Mouse (Mus musculus): ENCODE measurements around the gene Slc11a1.

Slc11a1 gene

DNA sequence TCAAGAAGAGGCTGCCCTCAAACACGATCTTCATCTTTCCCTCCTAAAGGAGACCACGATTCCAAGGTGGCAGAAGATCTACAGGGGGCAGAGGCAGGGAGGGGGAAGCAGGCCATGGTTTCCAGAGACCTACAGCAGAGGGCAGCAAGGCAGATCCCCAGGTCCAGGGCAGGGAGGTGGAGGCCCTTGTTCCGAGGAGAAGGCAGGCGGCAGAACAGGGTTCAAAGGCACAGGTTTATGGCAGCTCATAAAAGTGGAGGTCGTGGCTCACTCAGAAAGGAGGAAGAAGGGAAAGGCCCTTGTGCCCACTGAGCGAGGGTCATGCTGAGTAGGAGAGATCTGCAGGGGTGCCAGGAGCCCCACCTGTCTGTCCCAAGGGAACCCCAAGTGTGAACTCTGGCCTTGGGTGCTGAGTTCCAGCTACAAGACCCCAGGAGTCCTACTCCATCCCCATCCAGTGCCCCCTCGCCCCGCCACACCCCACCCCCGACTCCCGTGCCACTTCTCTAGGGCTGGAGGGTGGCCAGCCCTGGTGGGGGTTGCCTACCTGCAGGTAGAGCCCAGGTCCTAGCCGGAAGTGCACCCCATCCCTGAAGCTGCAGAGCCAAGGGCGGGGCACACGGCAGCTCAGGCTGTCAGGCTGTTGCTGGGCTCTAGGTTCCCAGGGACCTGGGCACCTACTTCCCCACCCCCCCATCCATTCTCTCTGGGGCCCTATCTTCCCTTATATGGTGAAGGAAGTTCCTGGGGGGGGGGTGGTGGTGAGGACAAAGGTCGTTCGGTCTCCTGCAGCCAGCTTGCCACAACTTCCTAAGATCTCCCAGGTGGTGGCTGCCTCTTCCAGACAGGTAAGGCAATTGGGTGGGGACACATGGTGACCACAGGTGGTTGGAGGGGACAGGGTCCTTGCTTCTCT, 33.9 kb downstream of the Slc11a1 start, which contains the start of gene Vil1:
Vil1 (plus strand) TSS at position 788 of the 916 bp plus-strand sequence.
- no peak for DNase-seq (ENCODE audit: low spot score in 2 of 2)

DNA sequence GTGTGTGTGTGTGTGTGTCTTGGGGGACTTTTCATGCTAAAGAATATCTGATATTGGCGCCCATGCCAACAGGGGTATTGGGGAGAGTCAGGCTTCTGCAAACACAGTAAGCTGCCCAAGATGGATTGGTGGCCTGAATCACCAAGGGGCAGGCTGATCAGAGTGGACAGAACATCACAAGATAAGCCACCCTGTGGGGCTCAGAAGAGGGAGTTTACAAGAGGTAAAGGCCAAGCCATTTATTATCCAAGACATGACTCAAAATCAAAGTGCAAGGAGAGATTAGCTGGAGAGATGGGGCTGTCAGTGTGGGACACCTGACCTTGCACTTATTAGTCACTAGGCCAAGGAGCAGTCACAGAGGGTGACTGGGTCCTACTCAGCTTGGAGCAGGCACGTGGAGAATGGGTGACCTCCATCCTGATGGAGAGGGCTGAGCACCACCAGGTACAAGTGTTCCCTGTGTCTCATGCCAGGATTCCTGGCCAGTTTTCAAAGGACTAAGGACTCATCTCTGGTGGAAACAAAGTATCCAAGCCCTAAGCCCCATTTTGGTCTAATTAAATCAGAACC, 36.8 kb downstream of the Slc11a1 start:
- DNase-seq (ENCODE audit: low spot score in 2 of 2), result no peak

DNA sequence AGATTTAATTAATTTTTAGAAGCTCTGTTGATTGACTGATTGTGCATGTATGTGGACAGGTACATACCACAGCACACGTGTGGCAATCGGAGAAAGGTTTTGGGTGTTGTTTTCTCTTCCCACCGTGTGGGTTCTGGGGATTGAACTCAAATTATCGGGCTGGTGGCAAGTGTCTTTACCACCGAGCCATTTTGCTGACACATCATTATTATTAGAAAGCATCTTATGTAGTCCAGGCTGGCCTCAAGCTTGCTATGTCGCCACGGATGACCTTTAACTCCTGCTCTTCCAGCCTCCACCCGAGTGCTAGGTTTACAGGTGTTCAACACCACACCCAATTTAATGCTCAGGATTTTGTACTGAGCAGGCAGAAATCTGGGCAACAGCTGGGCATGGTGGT, 37.7 kb downstream of the Slc11a1 start:
- DNase-seq (ENCODE audit: low spot score in 2 of 2), result no peak

DNA sequence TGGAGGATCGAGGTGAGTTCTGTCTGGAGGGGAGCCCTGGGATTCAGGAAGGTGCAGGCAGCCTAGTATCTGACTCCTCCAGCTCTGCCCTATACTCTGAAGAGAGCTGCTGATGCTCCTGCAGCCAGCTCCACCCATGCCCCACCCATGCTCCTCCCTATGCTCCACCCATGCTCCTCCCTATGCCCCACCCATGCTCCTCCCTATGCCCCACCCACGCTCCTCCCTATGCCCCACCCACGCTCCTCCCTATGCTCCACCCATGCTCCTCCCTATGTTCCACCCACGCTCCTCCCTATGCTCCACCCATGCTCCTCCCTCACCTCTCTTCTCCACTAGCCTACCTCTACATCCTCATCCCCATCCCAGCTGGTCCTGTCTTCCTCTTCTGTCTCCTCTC, 40.1 kb downstream of the Slc11a1 start:
- DNase-seq (ENCODE audit: low spot score in 2 of 2), result no peak

DNA sequence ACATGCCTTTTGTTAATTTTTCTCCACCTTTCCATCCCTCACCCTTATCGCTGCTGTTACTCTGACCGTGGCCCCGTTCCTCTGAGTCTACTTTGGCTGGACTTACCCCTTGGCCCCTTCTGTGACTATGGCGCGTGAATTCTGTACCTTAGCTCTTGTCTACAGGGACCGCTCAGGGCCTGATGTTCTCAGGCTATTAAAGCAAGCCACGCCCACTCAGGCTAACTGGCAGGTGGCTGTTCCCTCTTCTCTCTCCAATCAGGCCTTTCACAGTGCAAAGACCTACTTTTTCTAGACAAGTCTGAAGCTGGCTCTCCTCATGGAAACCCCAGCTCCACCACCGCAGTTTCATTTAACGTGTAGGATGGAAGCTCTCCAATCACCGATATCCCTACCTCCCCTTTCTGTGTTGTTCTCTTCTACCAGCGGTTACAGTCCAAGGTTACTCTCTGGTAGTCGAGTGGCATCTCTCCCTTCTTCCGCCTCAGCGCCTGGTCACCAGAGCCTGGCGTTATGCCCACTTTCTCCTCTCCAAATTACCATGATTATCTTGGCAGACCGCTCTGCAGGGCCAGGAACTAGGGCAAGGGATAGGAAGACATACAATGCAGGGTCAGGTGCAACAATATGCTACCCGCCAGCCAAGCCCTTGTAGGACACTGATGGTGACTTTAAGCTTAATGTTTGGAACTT, 43.9 kb downstream of the Slc11a1 start:
- DNase-seq (ENCODE audit: low spot score in 2 of 2), result no peak

DNA sequence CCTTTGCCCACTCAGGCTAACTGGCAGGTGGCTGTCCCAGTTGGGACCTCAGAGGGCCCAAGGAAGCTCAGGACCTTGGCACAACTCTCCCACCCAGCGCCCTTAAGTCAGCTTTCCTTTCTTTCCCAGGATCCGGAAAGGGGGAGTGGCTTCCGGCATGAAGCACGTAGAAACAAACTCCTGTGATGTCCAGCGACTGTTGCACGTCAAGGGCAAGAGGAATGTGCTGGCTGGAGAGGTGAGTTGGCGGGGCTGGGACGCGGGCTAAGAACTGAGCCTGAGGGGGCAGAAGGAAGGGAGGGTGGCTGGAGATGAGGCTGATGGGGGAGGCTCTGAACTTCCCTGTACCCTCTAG, 44.4 kb downstream of the Slc11a1 start:
- DNase-seq (ENCODE audit: low spot score in 2 of 2), result no peak

- DNase-seq (ENCODE audit: low spot score in 2 of 2), result no peak
These were observed 48.2 kb downstream of the Slc11a1 start for GRCm38 (mm10) chr1:74423147-74423546.

- no peak for DNase-seq (ENCODE audit: low spot score in 2 of 2)
These were observed 50.9 kb downstream of the Slc11a1 start for GRCm38 (mm10) chr1:74425845-74426244.

DNA sequence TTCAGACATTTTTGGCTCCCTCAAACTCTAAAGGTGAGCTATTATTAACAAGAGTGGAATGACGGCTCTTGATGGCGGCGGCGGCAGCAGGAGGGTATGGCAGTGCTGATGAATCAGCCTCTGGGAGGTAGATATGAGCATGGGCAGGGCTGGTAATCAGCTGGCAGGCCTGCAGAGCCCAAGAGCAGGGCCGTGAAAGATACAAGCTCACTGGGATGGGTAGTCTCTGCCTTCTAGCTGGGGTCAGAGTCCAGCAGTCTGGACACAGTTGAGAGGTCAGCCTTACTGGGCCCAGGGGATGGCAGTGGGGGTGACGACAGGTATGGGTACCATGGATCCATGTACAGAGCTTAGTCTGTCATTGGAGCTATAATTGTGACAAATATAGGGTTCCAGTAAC, 58.2 kb downstream of the Slc11a1 start:
- no peak for DNase-seq (ENCODE audit: low spot score in 2 of 2)

DNA sequence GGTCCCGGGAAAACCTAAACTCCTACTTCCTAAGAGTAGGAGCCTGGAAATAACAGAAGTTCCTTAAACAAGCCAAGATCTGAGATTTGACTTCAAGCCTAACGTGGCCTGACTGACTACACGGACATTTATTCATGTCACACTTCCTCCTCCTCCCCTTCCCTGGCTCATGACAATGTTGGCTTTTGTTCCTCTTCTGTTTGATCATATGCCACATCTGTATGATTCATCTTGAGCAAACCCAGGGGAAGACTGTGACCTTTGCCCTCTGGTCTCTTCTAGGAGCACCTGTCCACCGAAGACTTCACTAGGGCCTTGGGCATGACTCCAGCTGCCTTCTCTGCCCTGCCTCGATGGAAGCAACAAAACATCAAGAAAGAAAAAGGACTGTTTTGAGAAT, 59.6 kb downstream of the Slc11a1 start:
- no peak for DNase-seq (ENCODE audit: low spot score in 2 of 2)

DNA sequence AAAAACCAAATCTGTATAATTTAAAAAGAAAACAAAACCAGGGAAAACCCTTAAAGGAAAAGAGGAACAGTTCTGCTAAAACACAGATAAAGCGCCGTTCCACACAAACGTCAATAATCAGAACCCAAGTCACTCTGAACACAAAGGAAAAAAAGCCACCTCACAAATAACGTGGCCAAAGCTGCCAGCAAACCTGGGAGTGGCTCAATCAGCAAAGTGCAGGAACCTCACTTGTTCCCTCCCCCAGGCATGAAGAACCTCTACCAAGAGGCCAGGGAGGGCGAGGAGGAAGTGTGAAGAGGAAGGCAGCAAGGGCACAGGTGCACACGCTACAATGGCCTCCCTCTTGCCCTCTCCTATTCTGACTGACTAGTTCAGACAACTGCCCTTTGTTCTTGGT, 60.6 kb downstream of the Slc11a1 start:
- DNase-seq (ENCODE audit: low spot score in 2 of 2), result no peak

Measured in right cerebral cortex, postnatal 10 days (tissue).